Mouse (Mus musculus) heart, embryonic 11.5 days (tissue): ENCODE measurements around the gene 1700011L22Rik. TPM values are rescaled to one million over a fixed set of nuclear protein-coding genes. Genes with fewer than 3 reads are reported as not detected.
A peak's percentile ranks its signal among the peaks of the same experiment; 100 is the strongest.

Source experiments
- ATAC-seq: fragments of 200-750 bp; cut with Nextera tagmentation; replicated peaks from 2 replicates; pipeline ENCODE4 v1.8.0; 2017; ENCODE audit warnings: moderate library complexity; ENCODE audit not compliant: insufficient number of reproducible peaks, low FRiP score, low TSS enrichment
- H3K27ac ChIP-seq: fragments of 300-500 bp; sonication (generic); 2 replicates; pipeline ENCODE4 v1.5.1; 2014; ENCODE audit warnings: mild to moderate bottlenecking, low read depth, low read length
- H3K27me3 ChIP-seq: fragments of 300-500 bp; sonication (generic); 2 replicates; pipeline ENCODE4 v1.6.1; 2014; ENCODE audit warnings: mild to moderate bottlenecking, low read length, mixed read lengths; ENCODE audit not compliant: control insufficient read depth, insufficient read depth
- H3K36me3 ChIP-seq: fragments of 300-500 bp; sonication (generic); 2 replicates; pipeline ENCODE4 v1.6.1; 2014; ENCODE audit warnings: mild to moderate bottlenecking, low read length, moderate library complexity, mixed read lengths; ENCODE audit not compliant: control insufficient read depth, insufficient read depth
- H3K4me1 ChIP-seq: fragments of 300-500 bp; sonication (generic); 2 replicates; pipeline ENCODE4 v1.6.1; 2014; ENCODE audit warnings: low read length; ENCODE audit not compliant: control insufficient read depth, insufficient read depth
- H3K4me2 ChIP-seq: fragments of 300-500 bp; sonication (generic); 2 replicates; pipeline ENCODE4 v1.6.1; 2014; ENCODE audit warnings: mild to moderate bottlenecking, moderate library complexity
- H3K4me3 ChIP-seq: fragments of 300-500 bp; sonication (generic); 2 replicates; pipeline ENCODE4 v1.5.1; 2014; ENCODE audit warnings: low read depth, low read length
- H3K9ac ChIP-seq: fragments of 300-500 bp; sonication (generic); 2 replicates; pipeline ENCODE4 v1.6.1; 2014; ENCODE audit warnings: mild to moderate bottlenecking, low read depth, low read length, moderate library complexity
- H3K9me3 ChIP-seq: fragments of 300-500 bp; sonication (generic); replicated peaks from 2 replicates; pipeline ENCODE4 v1.6.1; 2016; ENCODE audit warnings: low read length; ENCODE audit not compliant: control insufficient read depth
- WGBS: fragments of 180-500 bp; shearing (Covaris S2); extraction: QIAGEN DNeasy Blood & Tissue Kit; methylation state at CpG from one replicate; pipeline ENCODE4 v1.1.7; 2014; ENCODE audit not compliant: insufficient replicate concordance; 5-methylcytosine and 5-hydroxymethylcytosine counted together
- polyA plus RNA-seq: library from polyadenylated mRNA; unstranded; fragments of >200 nt; fragmentation: Nextera tagmentation; extraction: Ambion mirVana; gene quantifications from 2 replicates; pipeline ENCODE4 v1.2.1, GENCODE M21; 2014

The 1700011L22Rik gene
- polyA plus RNA-seq: not detected in 2 replicates

- Histone ChIP-seq H3K27ac (no peak within 1 kb of the TSS), H3K4me2 (no peak within 1 kb of the TSS), H3K27me3 (no peaks in the 10 kb centered on the region), H3K4me3 (no peak within 1 kb of the TSS), H3K9ac (no peak within 1 kb of the TSS), H3K36me3 (no peaks in the 10 kb centered on the region), H3K9me3 (no peaks in the 10 kb centered on the region), H3K4me1 (0 out of 2 replicates have a peak, but pooled peaks cover 8% of the 10 kb centered on the region)
- WGBS: 85% methylated on average over 6 of the region's 6 CpGs
- no peak for ATAC-seq
These were observed at the start of gene 1700011L22Rik for GRCm38 (mm10) chr8:79248470-79248869. 1700011L22Rik (minus strand) TSS chr8:79248570.

- no peaks in the 10 kb centered on the region for H3K9me3 ChIP-seq
- H3K4me3 ChIP-seq: no peak overlapping the region
- no peaks in the 10 kb centered on the region for H3K27me3 ChIP-seq
- H3K27ac ChIP-seq: no peak overlapping the region
- H3K4me2 ChIP-seq: no peak overlapping the region
- no peak for ATAC-seq
- H3K36me3 ChIP-seq: no peaks in the 10 kb centered on the region
- no peak overlapping the region for H3K9ac ChIP-seq
- 35% methylated on average over 3 of the region's 3 CpGs for WGBS
- peaks cover 18% of the 10 kb centered on the region for H3K4me1 ChIP-seq
These were observed 49.4 kb upstream of the 1700011L22Rik start for GRCm38 (mm10) chr8:79297763-79298162.

- H3K4me1 ChIP-seq: peaks cover 19% of the 10 kb centered on the region
- H3K4me2 ChIP-seq: peak overlapping the region; percentile 88
- peak; percentile 7; the same call in 1 of the 2 replicates for ATAC-seq
- peak overlapping the region; percentile 64 for H3K4me3 ChIP-seq
- no peaks in the 10 kb centered on the region for H3K27me3 ChIP-seq
- no peaks in the 10 kb centered on the region for H3K36me3 ChIP-seq
- WGBS: 15% methylated on average over 18 of the region's 18 CpGs
- peak overlapping the region; percentile 92 for H3K27ac ChIP-seq
- no peaks in the 10 kb centered on the region for H3K9me3 ChIP-seq
- peak overlapping the region; percentile 85 for H3K9ac ChIP-seq
These were observed 47.1 kb upstream of the 1700011L22Rik start for GRCm38 (mm10) chr8:79295276-79296105.

DNA sequence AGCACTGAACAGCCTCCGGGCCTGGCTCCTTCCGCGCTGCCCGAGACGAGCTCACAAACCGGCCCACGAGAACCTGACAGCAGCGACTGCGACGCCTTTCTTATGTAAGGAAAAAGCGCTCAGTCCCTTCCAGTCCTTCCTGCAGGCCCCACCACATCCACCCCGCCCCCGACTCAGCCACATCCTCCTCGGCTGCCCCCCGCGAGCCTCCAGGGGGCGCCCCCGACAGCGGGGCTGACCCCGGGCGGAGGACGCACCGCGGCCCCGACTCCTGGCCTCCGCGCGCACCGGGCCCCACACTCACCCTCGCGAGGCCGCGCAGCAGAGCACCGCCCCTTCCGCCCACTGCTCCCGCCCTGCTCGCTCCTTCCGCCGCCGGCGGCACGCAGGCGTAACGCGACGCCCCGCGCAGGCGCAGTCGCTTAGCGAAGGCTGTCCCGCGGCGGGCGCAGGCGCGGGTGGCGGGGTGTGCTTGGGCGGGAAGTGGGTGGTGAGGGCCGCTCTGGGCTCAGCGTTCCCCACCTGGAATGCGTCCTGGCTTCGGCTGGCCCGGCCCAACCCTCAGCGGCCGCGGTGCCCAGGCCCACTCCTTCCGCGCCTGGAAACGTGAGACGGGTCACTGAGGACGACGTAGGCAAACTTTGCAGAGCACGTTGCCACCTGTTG lies 46.4 kb upstream of the 1700011L22Rik start, which contains the start of gene Mmaa:
Gene Mmaa, minus strand, starts transcription at position 328 of the 666 bp plus-strand sequence.
- Histone ChIP-seq H3K4me1 (peaks cover 19% of the 10 kb centered on the region), H3K9ac (peak within 1 kb of the TSS; percentile 85), H3K36me3 (no peaks in the 10 kb centered on the region), H3K4me2 (peak within 1 kb of the TSS; percentile 88), H3K4me3 (peak within 1 kb of the TSS; percentile 64), H3K9me3 (no peaks in the 10 kb centered on the region), H3K27ac (peak within 1 kb of the TSS; percentile 92), H3K27me3 (no peaks in the 10 kb centered on the region)
- under 1% methylated on average over 74 of the region's 74 CpGs for WGBS
- ATAC-seq: peak; percentile 97

DNA sequence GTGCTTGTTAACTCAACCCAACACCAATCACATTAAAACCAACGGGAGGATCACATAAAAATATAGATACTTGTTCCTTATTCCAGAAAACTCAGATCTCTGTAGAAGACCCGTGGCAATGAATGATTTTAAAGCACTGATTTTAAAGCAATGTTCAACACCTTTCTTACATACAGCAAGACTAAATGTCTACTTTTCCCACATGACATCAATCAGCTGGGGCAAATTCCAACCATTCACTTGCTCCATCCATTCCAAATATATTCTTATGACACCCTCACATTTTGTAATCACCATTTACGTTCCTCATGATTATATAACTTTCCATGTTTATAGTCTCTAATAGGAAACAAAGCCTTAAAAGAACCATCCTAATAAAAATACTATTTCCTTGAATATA lies 45.5 kb upstream of the 1700011L22Rik start:
- peak overlapping the region; percentile 65 for H3K4me2 ChIP-seq
- ATAC-seq: no peak
- peak overlapping the region; percentile 64 for H3K4me3 ChIP-seq
- H3K4me1 ChIP-seq: peaks cover 19% of the 10 kb centered on the region
- WGBS: 66% methylated on average over 3 of the region's 3 CpGs
- no peaks in the 10 kb centered on the region for H3K9me3 ChIP-seq
- H3K36me3 ChIP-seq: no peaks in the 10 kb centered on the region
- H3K9ac ChIP-seq: no peak overlapping the region
- H3K27ac ChIP-seq: peak overlapping the region; percentile 92; the same call in 1 of the 2 replicates
- no peaks in the 10 kb centered on the region for H3K27me3 ChIP-seq

DNA sequence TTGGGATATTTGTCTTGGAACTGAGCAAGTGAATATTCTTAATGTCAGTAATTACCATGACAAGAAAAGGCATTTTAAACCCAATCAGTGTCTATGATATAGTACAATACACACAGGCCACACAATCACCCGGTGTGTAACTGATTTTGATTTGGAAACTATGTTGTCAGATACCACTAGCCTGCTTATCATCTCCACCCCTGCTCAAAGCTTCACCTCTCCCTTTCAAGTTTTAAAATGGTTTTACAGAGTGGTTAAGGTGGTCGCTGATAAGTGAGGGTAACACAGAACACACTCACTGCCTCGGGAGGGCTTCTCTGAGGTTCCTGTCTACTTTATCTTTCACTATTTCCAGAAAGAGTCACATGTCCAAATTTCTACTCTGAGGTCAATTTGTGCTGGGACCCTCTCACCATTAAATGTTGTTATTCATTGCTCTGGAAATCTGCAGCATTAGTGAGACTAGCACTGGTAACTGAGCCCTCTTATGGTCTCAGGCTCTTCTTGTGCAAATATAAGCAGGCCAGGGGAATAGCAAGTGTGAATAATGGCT lies 44.4 kb upstream of the 1700011L22Rik start:
- Histone ChIP-seq H3K36me3 (no peaks in the 10 kb centered on the region), H3K4me3 (no peak overlapping the region), H3K4me2 (peak overlapping the region; percentile 12; the same call in 1 of the 2 replicates), H3K27me3 (no peaks in the 10 kb centered on the region), H3K9ac (no peak overlapping the region), H3K27ac (peak overlapping the region; percentile 7; the same call in 1 of the 2 replicates), H3K4me1 (peaks cover 19% of the 10 kb centered on the region), H3K9me3 (no peaks in the 10 kb centered on the region)
- WGBS: 39% methylated on average over 3 of the region's 3 CpGs
- ATAC-seq: no peak

DNA sequence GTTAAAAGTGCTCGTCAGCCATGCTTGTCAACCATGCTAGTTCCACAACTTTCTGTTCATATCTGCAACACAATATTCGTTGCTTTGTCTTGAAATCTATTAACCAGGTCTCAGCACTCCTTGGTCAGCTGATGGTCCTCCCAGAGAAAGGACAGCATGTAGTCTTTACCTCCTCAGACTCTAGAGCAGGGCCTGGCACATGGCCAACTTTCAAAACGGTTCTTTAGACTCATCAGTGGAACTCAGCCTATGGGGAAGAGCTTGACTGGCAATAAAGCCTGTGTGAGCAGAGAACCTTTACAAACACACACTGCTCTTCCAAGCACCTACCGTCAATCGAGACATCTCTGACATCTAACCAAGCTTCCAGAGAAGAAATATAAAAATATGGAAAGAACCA lies 41.2 kb upstream of the 1700011L22Rik start:
- no peak overlapping the region for H3K27ac ChIP-seq
- H3K4me2 ChIP-seq: no peak overlapping the region
- H3K4me3 ChIP-seq: no peak overlapping the region
- 74% methylated on average over 5 of the region's 5 CpGs for WGBS
- H3K27me3 ChIP-seq: no peaks in the 10 kb centered on the region
- ATAC-seq: no peak
- no peak overlapping the region for H3K9ac ChIP-seq
- H3K4me1 ChIP-seq: peaks cover 14% of the 10 kb centered on the region
- no peaks in the 10 kb centered on the region for H3K9me3 ChIP-seq
- no peaks in the 10 kb centered on the region for H3K36me3 ChIP-seq

GRCm38 (mm10) chr8:79288681-79289080 lies 40.3 kb upstream of the 1700011L22Rik start:
- Histone ChIP-seq H3K9me3 (no peaks in the 10 kb centered on the region), H3K4me3 (no peak overlapping the region), H3K36me3 (no peaks in the 10 kb centered on the region), H3K27me3 (no peaks in the 10 kb centered on the region), H3K27ac (no peak overlapping the region), H3K9ac (no peak overlapping the region), H3K4me1 (peaks cover 12% of the 10 kb centered on the region), H3K4me2 (no peak overlapping the region)
- 70% methylated on average over 2 of the region's 2 CpGs for WGBS
- ATAC-seq: no peak
